Comparison of ENCODE assay signal across 10 mouse cellular contexts in genomic region chr11:108025726-108026425, GRCm38 (mm10).
DNase-seq lines count a peak whose midpoint lies in the region; TF ChIP-seq lines count a peak whose summit lies in the region.
"Had no signal": no experiment of that assay in that cellular context is flagged by ENCODE, and none has a peak within 500 bp of the region (broad histone marks: within the 10 kb centered on the region; RNA-seq: fewer than 3 reads in every experiment).

No protein-coding gene starts in this region.

- H3K4me1 ChIP-seq in spleen, adult 2 months (ENCODE audit: control insufficient read depth, insufficient read depth, insufficient read length): no peaks in the 10 kb centered on the region

- TF ChIP-seq POLR2A in spleen, adult 2 months (IDR thresholded peaks at IDR 0.05; ENCODE audit: low read depth, low read length): no peak

- H3K27me3 ChIP-seq in spleen, adult 2 months (ENCODE audit: control insufficient read depth, insufficient read depth, low read length): no peaks in the 10 kb centered on the region
- H3K27me3 ChIP-seq: embryonic facial prominence, embryonic 13.5 days; lung, embryonic 15.5 days had no signal

- no peak overlapping the region for H3K27ac ChIP-seq in spleen, adult 2 months (ENCODE audit: insufficient read depth, low read length)
- H3K27ac ChIP-seq: embryonic facial prominence, embryonic 13.5 days; lung, embryonic 15.5 days had no signal

- TF ChIP-seq CTCF in spleen, adult 2 months (IDR thresholded peaks at IDR 0.05; ENCODE audit: extremely low read depth, insufficient read depth, insufficient read length, insufficient replicate concordance): peak; percentile 14; the same call in 1 of the 2 replicates

- H3K4me3 ChIP-seq in spleen, adult 2 months (ENCODE audit: extremely low read depth, insufficient read depth, insufficient read length): no peak overlapping the region
- H3K4me3 ChIP-seq: embryonic facial prominence, embryonic 13.5 days; lung, embryonic 15.5 days had no signal

- no peaks in the 10 kb centered on the region for H3K36me3 ChIP-seq in spleen, adult 2 months (ENCODE audit: control insufficient read depth, insufficient read depth, low read length)
- H3K36me3 ChIP-seq: embryonic facial prominence, embryonic 13.5 days; lung, embryonic 15.5 days had no signal

- DNase-seq in spleen, adult 2 months (ENCODE audit: low read depth in 1 of 2, low spot score in 2 of 2): no peak
- no peak for DNase-seq in spleen, adult 12 weeks (ENCODE audit: low spot score)
- peak; percentile 63 to 64 for DNase-seq in cerebellum, adult 18-20 months
- DNase-seq in gastrocnemius, postnatal 25 days: peak; percentile 60
- peak; percentile 13 for DNase-seq in large intestine, adult 2 months (ENCODE audit: low read depth, low spot score)
- peak; percentile 72 for DNase-seq in lung, postnatal 36 days
- peak; percentile 65 for DNase-seq in testis, postnatal 10 days (ENCODE audit: low spot score)
- no peak for DNase-seq in thymus, postnatal 4 days

- WGBS in spleen, adult 2 months: 78% methylated on average over 7 of the region's 7 CpGs
- 57% methylated on average over 7 of the region's 7 CpGs for WGBS in large intestine, adult 2 months

Comparison
In these comparisons a context has a peak if more than half of its experiments do, and no peak if none do; other contexts are left out.
1. DNase-seq: peak in cerebellum, adult 18-20 months (2 of 2), gastrocnemius, postnatal 25 days (single experiment), large intestine, adult 2 months (single experiment), lung, postnatal 36 days (single experiment) and testis, postnatal 10 days (single experiment); none in spleen, adult 2 months (0 of 2), spleen, adult 12 weeks (single experiment) and thymus, postnatal 4 days (single experiment).